Mouse (Mus musculus) kidney, adult 8-10 months (tissue): ENCODE results near the gene Ugt1a6b.
A peak's percentile ranks its signal among the peaks of the same experiment; 100 is the strongest.

Source experiments
- DNase-seq, 2 experiments: peaks; one replicate each; pipeline ENCODE4 v3.0.0; 2022

Ugt1a6b gene

GRCm38 (mm10) chr1:88247660-88248059, 144.6 kb downstream of the Ugt1a6b start:
- no peak for DNase-seq

DNA sequence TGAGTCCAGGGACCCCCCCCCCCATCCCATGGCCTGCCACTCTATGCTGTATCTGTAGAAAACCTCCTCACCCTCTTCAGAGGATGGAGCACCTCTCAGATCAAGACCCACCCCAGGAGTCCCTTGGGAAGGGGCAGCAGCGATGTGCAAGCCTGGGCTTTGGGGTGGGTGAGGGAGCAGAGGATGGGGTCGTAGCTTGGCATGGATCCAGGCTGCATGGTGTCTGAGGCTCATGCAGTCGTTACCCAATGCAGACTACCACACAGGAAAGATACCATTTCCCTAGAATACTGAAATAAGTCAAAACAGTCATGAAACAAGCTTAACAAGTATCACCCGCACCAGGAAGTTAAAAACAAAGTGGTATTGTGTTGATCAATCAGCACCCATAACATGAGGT, 145.6 kb downstream of the Ugt1a6b start:
- DNase-seq: no peak

GRCm38 (mm10) chr1:88249596-88249995, 146.5 kb downstream of the Ugt1a6b start:
- DNase-seq: no peak

DNA sequence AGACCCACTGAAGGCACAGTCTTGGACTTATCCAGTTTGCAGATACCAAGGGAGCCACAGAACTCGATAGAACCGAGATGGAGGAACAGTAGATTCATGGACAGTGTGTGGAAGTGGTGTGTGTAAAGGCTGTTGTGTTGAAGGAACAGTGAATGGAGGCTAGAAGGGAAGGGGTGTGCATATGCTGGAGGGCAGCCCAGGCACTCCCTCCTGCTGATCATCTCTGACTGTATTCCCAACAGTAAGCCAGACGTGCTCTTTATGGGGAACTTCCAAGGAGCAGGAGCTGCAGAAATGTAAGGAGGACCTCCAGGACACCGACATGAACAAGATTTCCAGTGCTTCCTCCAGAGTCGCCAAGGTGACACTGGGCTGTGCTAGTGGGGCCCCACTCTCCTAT, 147.0 kb downstream of the Ugt1a6b start:
- DNase-seq: no peak

- DNase-seq: no peak
Observed at GRCm38 (mm10) chr1:88253106-88253505, 150.1 kb downstream of the Ugt1a6b start.

DNA sequence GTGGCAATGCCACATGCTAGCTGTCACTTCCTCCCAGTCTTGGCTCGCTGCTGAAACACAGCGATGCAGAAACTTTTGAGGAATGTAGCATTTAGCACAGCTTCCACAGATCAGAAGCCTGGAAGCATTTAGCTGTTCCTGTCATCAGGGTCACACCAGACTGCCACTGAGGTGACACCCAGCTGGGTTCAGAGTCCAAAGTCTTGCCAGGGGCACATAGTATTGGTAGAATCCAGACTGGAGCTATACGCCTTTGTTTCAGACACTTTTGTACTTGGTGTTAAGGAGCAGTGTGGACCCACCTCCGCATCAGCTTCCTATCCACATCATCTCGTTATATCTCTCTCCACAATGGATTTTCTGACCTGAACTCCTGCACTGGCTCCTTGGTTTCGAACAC, 150.5 kb downstream of the Ugt1a6b start:
- no peak for DNase-seq

- DNase-seq: no peak
Observed at GRCm38 (mm10) chr1:88254793-88255465, 151.9 kb downstream of the Ugt1a6b start.

DNA sequence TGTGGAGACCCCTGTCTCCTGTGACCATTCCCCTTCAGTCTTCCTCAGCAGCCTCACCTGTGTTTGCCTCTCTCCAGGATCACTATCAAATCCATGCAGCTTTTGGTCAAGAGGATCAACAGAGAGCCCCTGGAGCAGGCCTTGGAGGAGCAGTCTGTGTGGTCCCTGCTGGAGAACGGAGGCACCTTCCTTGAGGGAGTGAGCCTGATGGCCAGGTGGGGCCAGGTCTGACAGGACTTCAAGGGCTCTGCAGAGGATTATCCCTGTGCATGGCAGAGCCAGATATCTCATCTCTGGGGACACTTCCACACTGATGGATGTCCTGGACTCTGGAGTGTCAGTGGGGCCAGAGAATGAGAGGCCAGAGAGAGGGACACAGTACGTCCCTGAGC, 152.4 kb downstream of the Ugt1a6b start:
- no peak for DNase-seq

GRCm38 (mm10) chr1:88255989-88256754, 153.1 kb downstream of the Ugt1a6b start:
- no peak for DNase-seq

DNA sequence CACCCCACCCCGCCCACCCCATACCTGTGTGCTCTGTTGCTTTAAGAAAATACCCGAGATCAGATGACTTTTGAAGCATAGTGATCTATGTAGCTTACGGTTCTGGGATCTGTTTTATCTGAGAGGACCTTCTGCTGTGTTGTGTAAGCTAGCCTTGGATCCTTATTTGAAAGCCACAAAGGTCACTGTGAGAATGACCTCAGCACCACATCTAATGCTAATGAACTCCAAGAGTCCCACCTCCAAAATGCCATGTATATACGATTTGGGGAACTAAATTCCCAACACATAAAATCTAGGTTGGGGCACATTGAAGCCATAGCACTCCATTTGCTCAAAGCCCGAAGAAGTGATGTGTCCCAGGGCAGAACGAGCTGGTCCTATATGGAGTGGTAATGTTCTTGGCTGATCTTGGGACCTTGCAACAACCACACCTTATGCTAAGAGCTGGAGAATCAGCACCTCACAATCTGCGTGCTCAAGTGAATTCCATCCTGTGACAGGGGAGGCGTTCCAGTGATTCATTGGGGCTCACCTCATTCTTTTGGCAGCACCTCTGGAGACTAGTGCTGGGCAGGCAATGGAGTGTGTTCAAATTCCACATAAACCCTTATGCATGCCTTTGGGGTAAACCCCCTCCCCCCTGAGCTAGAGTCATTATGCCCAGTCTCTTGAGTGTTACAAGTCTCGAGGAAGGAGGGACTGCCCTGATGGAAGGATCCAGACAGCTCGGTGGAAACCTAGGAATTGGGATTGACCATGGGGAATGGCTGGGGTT, 154.0 kb downstream of the Ugt1a6b start:
- DNase-seq: no peak

- DNase-seq: no peak
Observed at GRCm38 (mm10) chr1:88257681-88258080, 154.6 kb downstream of the Ugt1a6b start.

- no peak for DNase-seq
Observed at GRCm38 (mm10) chr1:88258361-88258760, 155.3 kb downstream of the Ugt1a6b start.

GRCm38 (mm10) chr1:88258881-88259642, 156.0 kb downstream of the Ugt1a6b start:
- no peak for DNase-seq

DNA sequence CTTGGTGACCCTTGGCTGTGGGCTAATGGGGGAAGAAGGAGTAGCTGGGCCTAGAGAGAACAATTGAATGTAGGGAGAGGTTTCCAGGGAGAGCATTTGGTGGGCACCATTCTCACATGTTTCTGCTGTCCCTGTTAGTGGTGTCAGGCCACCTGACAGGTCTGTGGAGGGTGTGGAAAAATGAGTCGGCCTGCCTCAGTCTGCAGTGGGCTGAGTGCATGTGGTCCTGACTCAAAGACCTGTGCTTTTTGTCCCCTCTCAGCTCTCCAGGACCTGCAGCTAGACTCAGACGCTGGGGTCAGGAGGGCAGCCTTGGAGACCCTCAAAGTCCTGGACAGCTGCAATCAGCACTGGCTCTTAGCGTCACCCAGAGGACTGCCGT, 156.6 kb downstream of the Ugt1a6b start:
- DNase-seq: no peak

DNA sequence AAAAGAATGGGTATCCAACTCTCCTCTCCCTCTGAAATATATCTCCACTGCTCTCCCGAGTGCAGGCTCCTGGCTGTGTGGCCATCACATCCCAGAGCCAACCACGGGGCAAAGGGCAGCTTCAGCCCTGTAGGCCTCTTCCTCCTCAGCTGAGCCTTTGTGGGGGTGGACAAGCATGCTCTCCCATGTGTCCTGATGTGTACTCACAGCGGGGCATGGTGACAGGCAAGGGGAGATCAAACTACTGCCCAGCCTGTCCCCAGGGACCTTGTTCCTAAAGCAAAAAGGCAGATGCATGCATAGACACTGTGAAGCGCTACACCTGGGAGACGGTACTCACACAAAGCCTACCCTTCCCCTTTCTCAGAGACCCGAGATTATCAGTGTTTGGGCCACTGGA, 157.1 kb downstream of the Ugt1a6b start:
- DNase-seq: peak; percentile 58 to 66

GRCm38 (mm10) chr1:88260604-88261377, 157.7 kb downstream of the Ugt1a6b start:
- no peak for DNase-seq

DNA sequence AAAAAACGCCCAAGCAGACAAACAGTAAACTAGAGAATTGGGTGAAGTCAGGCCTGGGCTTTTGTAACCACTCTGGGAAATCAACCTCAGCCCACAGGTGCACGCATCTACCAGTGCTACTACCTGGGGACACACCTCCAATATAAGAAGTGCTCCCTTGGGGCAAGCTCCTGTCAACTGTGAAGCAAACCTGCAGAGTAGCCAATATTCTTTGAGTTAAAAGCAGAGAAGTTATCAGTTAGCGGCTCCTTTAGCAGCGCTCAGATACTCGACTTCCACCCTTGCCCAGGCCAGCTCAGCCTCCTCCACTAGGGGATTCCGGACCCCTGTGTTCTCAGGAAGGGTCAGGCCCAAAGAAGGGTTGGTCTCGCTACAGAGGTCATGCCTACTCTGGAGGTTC, 158.7 kb downstream of the Ugt1a6b start:
- DNase-seq: no peak

DNA sequence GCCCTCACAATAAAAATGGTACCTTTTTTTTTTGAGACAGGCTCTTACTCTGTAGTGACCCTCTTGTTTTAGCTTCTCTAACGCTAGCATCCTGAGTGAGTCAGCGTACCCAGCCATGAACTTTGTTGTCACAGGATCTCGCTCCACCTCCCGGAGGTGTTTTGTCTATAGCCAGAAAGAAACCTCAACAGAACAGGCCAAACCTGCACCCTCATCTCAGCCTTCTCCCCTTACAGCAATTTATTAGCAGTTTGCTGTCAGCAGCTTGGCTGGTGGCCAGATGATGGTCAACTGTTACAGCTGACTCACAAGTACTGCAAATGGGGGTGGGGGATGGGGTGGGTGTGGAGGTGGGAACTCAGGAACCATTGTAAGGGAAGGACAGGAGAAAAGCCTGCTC, 159.2 kb downstream of the Ugt1a6b start:
- DNase-seq: peak in 1 of 2 experiments; percentile 60

- DNase-seq: no peak
Observed at GRCm38 (mm10) chr1:88262961-88263360, 159.9 kb downstream of the Ugt1a6b start.

- DNase-seq: no peak
Observed at GRCm38 (mm10) chr1:88263778-88264177, 160.7 kb downstream of the Ugt1a6b start.

GRCm38 (mm10) chr1:88264237-88264868, 161.3 kb downstream of the Ugt1a6b start:
- no peak for DNase-seq

- DNase-seq: no peak
Observed at GRCm38 (mm10) chr1:88264869-88265240, 161.8 kb downstream of the Ugt1a6b start.
